Mouse (Mus musculus): ENCODE data around the gene Rab35. TPM values are rescaled to one million over a fixed set of nuclear protein-coding genes. Genes with fewer than 3 reads are reported as not detected.

The Rab35 gene
- 10 to 100 TPM; 24.7 to 43.9 TPM for polyA plus RNA-seq (2012; fragmentation: generic; extraction: Trizol)

GRCm38 (mm10) chr5:115631505-115632357 is at the start of gene Rab35:
TSS of gene Rab35 (plus strand) at chr5:115631908.

Other genes starting within 250 kb of the Rab35 start
- under 1 TPM; 0.02 to 0.42 TPM for gene Msi1, start 202.3 kb upstream of the Rab35 start, polyA plus RNA-seq (2012; fragmentation: generic; extraction: Trizol)
- under 1 TPM in 1 of 2 experiments, not detected in 1; 0.25 TPM for gene Pla2g1b, start 165.6 kb upstream of the Rab35 start, polyA plus RNA-seq (2012; fragmentation: generic; extraction: Trizol)
- gene Sirt4, start 147.2 kb upstream of the Rab35 start, polyA plus RNA-seq (2012; fragmentation: generic; extraction: Trizol), result 10 to 100 TPM in 1 of 2 experiments, 1 to 10 TPM in 1; 2.2 to 17.1 TPM
- 10 to 100 TPM; 21.6 to 62.7 TPM for gene Pxn, start 125.2 kb upstream of the Rab35 start, polyA plus RNA-seq (2012; fragmentation: generic; extraction: Trizol)
- gene Rplp0, start 72.4 kb upstream of the Rab35 start, polyA plus RNA-seq (2012; fragmentation: generic; extraction: Trizol), result 1,000 to 10,000 TPM; 4,412 to 6,933 TPM
- 10 to 100 TPM; 37.3 to 42.7 TPM for gene Gcn1l1, start 66.7 kb upstream of the Rab35 start, polyA plus RNA-seq (2012; fragmentation: generic; extraction: Trizol)
- 10 to 100 TPM in 1 of 2 experiments, 1 to 10 TPM in 1; 1.1 to 11.8 TPM for gene Bicdl1, start 99.7 kb downstream of the Rab35 start, polyA plus RNA-seq (2012; fragmentation: generic; extraction: Trizol)
- 1 to 10 TPM; 4.8 to 8.7 TPM for gene Cit, start 213.4 kb downstream of the Rab35 start, polyA plus RNA-seq (2012; fragmentation: generic; extraction: Trizol)

Measured in C3H10T1/2 (cell line).